Mouse (Mus musculus): ENCODE results near the gene Hoxd4. TPM values are rescaled to one million over a fixed set of nuclear protein-coding genes. Genes with fewer than 3 reads are reported as not detected.

Hoxd4 gene
- polyA plus RNA-seq, 2 experiments from 2014 or later, result not detected

DNA sequence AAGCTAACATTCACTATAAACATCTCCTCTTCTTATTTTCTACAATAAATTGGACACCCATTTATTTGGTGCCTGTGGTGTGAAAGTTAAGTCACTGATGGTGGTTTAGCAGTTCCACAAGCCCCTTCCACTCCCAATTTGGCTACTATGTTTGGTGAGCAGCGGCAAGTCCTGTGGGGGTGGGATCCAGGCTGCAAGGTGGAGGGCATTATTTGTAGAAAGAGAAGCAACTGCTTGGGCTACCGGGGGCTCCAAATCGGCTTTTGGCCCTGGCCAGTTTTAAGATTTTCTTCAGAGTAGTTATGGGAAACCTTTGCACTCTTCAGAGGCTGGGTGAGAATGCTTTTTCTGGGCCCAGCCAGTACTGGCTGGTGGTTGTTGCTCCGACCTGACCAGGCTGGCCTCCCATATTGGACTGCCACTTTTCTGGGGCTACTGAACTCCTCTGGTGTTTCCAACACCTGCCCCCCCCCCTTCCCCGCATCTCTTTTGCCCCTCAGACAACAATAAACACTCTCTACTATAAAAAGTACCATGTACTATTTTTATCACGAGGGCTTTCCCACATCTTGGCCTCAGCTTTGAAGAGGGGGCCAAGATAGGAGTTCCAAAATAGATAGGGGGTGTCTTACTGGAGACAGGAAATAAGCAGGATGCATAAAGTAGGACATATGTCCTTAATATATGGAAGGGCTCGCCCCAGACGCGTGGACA lies 20.2 kb downstream of the Hoxd4 start:
- ATAC-seq, result no peak

DNA sequence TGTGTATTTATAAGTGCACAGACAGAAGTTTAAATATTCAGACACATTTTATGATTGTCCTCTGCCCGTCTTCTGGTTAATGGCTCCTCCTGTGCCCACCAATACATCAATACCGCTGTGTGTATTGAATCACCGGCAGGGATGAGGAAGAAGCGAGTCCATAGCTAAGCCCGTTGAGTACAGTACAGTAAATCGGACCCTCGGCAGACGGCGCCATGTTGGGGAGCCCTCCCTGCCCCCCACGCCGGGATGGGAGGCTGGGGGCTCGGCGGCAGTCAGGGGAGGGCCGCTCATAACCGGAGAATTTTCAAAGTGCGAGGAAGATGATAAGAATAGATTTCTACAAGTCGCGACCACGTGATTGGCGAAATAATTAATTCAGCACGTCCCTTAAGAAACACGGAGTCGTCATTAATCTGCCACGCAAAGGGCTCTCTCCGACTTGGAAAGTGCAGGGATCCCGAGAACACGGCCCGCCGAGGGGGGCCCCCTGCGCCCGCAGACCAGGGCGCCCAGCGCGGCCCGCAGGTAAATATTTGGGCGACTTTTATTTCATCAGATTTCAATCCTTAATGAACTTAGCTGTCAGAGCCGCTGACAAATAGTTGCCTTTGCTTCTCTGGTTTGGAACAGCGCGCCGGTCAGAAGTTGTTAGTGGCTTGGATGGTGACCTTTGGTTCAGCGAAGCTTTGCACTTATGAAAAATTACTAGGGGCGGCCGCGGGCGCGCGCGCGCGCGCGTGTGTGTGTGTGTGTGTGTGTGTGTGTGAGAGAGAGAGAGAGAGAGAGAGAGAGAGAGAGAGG lies 21.0 kb downstream of the Hoxd4 start:
- no peak for ATAC-seq

DNA sequence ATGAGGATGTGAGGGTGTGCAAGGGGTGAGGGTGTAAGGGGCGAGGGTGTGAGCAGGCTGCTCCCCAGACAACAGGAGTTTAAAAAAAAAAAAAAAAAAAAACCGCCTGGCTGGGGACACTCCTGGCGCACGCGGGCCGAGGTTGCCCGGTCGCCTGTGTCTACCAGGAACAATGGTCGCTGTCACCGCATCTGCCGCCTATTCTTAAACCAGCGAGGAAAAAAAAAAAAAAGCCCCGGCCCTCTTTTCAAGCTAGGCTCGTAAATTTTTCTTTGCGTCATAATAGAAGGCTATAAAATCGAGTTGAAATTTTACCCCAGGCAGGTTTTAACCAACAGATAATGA lies 21.6 kb downstream of the Hoxd4 start:
- no peak for ATAC-seq

DNA sequence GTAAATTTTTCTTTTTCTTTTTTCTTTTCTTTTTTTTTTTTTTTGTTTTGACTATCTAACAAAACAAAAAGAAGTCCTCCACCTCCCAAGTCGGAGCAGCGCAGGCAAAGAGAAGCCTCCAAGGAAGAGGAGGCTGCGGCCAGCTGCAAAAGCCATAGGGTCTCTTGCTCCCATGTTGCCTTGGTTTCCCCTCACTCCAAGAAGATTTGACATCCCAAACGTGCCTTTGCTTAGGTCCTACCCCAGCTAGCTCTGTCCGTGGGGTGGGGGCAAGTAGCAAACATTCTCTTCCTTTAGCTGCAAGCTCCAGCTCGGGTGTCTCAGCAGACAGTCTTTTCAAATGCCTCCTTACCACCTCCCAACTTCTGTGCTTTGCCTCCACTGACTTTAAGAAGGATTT lies 22.0 kb downstream of the Hoxd4 start:
- no peak for ATAC-seq

DNA sequence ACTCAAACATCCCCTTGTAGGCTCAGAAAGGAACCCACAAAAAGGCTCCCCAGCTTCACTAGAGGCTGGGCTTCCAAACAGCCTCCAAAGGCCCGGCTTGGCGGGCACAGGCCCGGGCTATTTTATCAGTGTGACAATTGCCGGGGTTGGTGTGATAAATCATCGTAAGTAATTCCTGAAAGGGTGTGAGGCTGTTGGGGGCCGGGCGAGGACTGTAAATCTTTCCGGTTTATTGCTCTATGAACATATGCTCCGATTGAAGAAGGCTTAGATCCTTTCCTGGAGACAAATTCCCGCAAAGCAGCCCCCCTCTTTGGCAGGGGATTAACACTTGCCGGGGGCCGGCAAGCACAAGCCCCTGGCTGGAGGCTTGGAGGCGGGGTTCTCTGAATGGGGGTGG lies 22.7 kb downstream of the Hoxd4 start:
- ATAC-seq, result no peak

DNA sequence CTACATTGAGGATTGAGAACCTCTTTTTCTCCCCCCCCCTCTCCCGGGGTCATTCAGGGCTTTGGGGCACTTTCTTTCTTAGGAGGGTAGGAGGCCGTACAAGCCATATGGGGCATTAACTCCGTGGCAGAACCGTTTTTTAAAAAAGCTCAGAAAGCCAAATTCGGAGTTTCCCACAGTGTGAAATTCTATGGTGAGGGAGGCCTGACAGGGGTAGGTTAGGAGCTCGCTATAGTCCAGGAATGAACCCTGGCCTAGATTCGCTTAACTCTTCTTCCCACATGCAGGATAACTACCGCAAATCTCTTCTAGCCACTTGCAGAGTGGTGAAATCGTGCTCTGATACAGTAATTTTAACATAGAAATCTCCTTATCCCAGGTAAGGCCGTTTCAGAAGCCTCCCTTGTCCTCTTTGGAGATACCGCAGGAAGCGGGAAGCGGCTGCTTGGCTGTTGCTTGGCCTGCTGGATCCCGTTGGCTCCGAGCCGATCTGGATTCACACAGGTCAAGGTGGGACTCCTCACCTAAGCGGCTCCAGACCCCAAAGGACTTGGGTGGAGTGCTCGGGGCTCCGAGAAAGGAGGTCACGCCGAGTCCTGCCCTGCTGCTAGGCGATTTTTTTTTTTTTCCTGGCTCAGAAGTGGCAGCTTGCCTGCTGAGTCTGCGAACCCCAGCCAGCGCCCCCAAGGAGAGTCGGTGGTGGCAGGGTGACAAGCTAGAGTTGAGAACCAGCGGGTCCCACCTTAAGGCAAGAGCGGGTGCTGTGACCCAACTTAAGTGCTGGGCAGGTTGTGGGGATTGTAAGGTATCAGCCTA lies 23.5 kb downstream of the Hoxd4 start:
- no peak for ATAC-seq

DNA sequence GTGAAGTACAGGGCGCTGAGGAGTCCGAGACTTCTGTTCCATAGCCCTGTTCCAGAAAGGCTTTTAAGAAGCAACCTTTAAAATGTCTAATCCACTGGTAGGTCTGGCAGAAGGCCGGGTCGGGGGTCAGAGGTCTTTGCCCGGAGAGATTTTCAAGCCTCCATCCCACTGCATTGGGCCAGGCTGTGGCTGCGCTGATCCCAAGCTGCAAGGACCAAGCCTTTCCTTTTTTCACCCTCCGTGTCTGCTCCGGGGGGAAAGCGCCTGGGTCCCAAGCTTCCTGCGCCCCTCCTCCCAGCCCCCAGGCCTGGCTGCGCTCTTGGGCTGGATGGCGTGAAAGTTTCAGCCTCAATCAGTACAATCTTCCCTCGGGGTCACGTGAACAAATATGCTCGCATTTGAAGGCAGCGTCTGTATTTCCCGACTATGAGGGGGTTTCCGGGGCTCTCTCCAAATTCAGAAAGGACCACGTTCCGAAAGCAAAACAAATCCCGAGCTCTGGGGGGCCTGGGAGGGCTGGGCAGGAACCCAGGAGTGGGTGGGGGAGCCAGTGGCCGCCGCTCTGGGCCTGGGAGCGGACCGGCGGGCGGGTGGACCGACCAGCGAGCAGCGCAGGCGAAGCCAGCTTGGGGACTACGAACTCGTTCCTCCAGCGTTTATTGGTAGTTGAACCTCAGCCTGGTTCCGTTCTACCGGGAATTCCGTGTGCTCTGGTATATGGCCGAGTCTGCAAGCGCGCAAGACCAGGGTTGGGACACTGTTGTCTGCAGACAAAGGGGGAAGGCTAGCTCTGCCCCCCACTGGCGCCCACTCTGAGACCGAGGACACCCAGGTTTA lies 24.3 kb downstream of the Hoxd4 start:
- ATAC-seq, result no peak

DNA sequence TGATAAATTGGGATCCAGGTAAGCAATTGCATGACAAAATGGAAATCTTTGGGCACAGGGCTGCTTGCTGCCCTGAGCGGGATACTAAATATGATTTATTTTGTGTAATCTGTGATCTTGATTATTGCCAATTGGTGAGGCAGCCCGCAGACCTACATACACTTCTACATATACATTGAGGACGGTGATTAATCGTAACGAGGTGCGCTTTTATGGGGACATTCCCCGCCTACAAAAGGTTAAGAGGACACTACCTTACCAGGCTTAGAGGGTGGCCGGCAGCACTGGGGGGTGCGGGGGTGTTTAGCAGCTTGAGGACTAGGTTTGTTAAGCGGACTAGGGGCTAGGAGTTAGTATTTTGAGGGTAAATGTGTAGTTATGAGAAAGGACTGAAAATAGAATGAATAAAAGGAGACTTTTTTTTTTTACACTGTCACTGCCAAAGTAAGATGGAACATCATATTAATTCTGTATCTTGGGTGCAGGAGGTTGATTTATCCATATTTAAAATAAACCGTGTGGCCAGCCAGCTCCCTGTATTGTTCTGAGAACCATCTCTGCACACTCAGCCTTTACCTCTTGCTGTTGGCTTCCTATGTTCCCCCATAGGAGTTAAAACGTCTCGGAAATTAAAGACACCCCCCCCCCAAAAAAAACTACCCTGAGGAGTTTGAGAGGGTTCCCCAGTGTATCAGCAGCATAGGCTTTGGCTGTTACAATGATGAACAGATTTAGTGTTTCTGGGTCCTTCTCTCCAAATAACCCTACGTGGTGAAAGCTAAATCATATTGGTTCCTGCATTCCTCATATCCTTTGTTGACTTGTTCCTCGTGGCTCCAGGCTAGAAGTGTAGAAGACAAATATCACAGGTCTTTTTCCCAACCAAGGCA lies 25.2 kb downstream of the Hoxd4 start:
- no peak for ATAC-seq

DNA sequence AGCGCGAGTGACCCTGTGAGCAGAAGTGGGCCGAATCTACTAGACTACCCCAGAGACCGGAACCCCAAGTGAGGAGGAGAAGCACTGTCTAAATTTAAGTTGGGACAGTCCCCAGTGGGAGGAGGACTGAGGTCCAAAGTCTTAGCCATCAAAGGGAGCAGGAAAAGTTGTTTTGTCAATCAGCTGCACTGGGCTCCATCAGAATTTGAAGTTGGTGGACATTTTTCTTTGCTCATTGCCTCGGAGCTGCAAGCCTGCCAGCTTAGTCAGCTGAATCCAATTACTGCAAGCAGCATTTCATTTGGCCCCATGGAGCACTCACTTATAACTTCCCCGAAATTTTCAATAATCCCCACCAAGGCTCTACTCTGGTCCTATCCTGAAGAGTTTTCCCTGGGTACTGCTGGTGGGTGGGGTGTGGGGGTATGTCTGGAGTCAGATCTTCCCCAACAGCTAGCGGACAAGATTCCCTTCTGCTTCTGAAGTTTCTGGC lies 25.9 kb downstream of the Hoxd4 start:
- ATAC-seq, result no peak

DNA sequence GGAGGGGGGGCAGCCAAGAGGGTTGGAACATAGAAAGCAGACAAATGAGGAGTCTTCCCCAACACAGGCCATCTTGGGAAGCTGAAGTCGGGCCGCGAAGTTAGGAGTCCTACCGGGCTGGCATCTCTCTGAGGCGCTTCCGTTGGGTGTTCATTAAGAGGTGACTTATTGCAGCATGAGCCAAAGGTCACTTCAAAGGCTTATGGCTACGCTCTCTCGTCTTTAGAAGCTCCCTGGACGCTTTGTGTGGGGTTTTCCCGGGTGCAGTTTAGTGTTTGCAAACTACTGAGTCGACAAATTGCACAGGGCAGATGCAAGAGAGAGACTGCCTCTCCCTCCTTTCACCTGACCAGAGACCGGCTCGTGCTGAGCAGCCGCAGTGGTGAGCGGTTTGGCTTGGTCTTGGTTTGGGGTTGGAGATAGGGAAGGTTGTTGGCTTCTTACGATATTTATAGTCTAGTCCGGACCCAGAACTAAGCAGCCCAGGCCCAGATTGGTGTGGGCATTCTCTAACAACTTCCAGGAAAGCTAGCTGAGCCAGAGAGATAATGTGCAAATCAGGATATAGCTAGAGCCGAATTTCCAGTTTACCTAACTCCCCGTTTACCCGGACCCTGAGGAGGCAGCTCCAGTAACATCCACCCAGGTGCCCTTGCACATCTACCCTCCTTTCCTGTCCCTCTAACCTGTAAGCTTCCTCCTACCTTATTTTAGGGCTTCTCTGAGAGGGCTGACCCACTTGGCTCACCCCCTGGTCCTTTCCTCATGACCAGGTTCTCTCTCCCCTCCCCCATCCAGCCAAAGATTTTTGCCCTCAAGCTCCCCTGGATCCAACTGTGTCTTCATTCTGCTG lies 27.1 kb downstream of the Hoxd4 start:
- ATAC-seq, result no peak

DNA sequence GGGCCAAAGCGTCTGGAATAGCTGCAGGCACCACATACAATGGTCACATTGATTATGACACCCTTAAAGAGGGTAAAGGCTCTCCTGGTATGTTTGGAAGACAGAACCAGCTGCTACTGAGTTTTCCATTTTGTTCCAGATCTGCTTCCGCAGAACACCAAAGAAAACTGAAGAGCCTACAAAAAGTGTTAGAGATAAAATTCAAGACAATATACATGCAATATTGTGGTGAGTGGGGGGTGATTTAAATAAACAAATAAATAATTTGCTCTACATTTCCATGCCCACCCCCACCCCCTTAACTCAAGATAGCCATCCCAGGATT lies 27.7 kb downstream of the Hoxd4 start:
- no peak for ATAC-seq

DNA sequence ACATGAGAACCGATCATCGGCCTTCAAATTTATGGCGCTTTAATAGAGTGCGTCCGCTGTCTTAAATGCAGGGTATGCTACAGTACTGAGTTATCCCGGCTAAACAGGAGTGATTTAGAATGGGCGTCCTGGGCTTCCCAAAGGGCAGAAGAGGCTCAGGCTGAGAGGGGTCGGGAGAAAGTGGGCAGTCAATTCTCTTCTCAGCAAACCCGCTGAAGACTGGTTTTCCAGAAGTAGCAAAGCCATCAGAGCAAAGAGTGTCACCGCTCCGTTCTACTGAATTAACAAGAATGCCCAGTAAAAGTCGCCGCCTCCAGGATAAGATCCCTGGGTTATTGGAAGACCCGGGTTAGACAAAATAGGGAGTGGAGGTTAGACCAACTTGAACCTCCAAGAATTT lies 28.1 kb downstream of the Hoxd4 start:
- ATAC-seq, result no peak

DNA sequence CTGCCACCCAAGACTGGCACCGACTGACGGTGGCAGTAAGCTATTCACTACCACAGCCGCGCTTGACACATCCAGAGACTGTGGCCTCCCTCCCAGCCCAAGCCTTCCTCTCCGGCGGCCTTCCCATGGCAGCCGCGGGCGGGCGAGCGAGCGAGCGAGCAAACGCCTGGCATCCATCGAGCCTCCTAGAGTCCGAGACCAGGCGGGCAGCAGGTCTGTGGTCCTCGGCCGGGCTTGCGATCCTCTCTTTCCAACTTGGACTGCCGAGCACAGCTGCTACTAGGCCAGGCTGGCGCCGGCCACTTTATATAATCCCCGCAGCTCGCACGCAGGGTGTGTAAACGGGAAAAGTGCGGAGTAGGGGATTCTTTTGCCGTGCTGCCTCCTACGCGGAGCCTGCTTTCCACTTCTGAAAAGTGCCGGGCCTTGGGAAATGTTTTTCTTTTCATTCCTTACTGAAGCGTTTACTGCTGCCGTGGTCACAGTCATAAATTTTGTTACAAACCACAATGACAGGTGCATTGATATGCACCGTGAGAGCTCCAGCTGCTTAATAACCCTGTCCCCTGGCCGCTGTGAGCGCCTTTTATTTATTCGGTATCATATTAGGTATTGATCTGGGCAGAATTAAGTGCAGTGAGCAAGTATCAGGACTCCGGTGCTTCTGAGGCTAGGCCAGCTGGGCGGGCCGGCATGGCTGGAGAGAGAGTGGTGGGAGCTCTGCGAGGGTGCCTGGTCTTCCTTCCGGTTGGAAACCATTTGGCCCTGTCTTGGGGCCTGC lies 28.8 kb downstream of the Hoxd4 start:
- ATAC-seq, result no peak

DNA sequence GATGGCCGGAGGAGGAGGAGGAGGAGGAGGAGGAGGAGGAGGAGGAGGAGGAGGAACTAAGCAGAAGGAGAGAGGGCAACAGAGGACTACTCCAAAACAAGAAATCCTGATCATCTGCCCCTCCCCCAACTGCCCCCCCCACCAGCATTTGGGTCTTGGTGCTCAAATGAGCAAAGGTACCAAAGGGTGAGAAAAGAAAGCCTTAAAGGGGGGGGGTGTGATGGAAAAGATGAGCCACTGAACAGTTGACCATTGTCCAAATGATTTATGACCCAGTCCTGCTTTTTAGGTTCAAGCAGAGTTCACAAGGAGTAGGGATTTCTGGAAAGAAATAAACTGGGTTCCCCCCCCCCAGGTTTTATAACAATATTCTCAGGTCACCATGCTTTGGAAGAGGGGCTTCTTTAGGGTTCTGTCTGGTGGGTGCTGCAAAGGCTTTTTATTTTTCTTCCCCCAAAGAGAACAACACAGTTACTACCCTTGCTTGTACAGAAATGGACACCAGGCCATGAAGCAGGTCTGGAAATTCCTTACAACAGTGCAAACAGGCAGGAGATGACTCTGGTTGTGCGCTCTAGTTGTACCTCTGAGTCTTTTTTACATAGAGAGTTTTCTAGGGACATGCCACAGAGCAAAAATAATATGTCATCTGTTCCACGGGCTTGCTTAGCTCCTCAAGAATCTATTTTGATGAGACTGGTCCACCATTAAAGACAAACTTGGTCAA lies 29.7 kb downstream of the Hoxd4 start:
- no peak for ATAC-seq

DNA sequence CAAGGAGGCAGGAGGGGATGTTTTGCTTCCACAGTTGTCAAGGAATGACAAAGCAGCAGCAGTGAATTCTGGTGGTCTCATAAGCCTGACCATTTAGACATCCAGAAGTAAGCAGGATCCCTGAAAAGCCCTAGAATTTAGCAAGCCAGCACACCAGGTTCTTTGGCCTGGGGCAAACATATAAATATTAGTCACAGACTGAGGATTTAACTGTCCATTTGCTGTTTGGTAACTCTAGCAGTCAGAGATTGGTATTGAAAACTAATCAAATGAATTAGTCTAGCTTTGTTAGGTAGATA lies 30.2 kb downstream of the Hoxd4 start:
- no peak for ATAC-seq

DNA sequence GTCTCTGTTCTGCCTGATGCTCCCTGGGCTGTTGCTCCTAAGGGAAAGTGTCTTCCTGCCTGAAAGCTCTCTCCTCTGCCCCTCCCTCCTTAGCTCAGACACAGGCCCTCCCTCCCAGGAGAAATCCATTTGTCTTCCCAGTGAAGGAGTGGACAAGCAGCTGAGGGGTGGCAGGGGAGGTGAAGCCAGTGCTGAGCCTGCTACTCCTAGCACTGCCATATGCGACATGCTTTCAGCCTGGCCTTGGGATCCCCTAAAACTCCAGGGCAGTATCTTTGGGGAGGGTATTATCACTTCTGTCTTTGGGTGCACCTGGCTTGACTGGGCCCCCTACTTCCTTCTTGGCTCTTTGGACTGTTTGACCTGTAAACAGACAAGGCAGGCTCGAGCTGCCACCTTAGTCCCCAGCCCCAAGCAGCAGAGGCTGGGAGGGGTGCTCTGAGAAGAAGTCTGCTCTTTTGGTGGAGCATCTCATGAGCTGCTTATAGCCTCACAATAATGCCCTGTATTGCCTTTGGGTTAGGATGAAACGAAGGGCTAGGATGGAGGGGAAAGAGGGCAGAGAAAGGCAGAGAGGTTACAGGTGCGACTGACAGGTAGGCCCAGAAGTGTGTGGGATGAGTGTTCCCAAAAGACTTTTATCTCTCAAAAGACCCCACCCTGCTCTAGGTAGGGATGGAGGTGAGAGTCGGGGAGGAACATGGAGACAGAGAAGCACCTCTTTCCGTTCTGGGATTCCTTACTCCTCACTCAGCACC lies 34.0 kb downstream of the Hoxd4 start:
- ATAC-seq, result no peak

DNA sequence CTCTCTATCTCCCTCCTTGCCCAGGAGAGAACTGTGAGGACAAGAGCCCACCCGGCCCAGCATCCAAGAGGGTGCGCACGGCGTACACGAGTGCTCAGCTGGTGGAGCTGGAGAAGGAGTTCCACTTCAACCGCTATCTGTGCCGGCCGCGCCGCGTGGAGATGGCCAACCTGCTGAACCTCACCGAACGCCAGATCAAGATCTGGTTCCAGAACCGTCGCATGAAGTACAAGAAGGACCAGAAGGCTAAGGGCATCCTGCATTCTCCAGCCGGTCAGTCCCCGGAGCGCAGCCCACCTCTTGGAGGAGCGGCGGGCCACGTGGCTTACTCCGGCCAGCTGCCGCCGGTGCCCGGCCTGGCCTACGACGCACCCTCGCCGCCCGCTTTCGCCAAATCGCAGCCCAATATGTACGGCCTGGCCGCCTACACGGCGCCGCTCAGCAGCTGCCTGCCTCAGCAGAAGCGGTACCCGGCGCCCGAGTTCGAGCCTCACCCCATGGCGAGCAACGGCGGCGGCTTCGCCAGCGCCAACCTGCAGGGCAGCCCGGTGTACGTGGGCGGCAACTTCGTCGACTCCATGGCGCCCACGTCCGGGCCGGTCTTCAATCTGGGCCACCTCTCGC lies 34.7 kb downstream of the Hoxd4 start:
- ATAC-seq, result no peak

DNA sequence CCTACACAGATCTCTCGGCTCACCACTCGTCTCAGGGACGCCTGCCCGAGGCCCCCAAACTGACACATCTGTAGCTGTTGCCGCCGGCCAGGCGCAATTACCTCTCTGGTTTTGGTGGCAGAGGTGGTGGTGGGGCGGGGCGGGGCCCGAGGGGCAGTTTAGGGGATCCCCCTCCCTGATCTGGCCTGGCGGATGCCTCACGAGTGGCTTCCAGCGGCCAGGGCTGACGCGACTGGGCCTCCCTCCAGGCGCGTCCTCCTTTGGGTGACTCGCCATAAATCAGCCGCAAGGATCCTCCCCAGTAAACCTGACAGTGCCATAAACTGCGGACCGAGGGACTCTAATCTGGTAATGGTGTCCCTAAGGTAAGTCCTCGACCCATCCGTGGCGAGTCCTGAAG lies 35.3 kb downstream of the Hoxd4 start:
- ATAC-seq, result no peak

Data from activated CD4-positive, CD25-positive, alpha-beta regulatory T cell, adult 4 months (primary cell).